Mouse (Mus musculus) olfactory bulb, adult 2 months (tissue): Measurements from ENCODE around the gene Dleu7. TPM values are rescaled to one million over a fixed set of nuclear protein-coding genes. Genes with fewer than 3 reads are reported as not detected.

ENCODE experiments used
- H3K27ac ChIP-seq: fragments of 200-500 bp; 2 replicates; pipeline ENCODE4 v1.5.1; 2012; ENCODE audit warnings: low read depth, low read length; ENCODE audit not compliant: insufficient read depth
- H3K4me1 ChIP-seq: fragments of 200-500 bp; 2 replicates; pipeline ENCODE4 v1.6.1; 2012; ENCODE audit warnings: low read length; ENCODE audit not compliant: control insufficient read depth, insufficient read depth
- H3K4me3 ChIP-seq: fragments of 200-500 bp; 2 replicates; pipeline ENCODE4 v1.5.1; 2012; ENCODE audit warnings: mild to moderate bottlenecking, low read depth, low read length, moderate library complexity; ENCODE audit not compliant: insufficient read depth
- CTCF ChIP-seq: fragments of 200-500 bp; IDR thresholded peaks from 2 replicates; pipeline ENCODE4 v1.5.1; 2012; ENCODE audit warnings: low read depth, mild to moderate bottlenecking, low read length, moderate library complexity; ENCODE audit not compliant: insufficient read depth
- POLR2A ChIP-seq: fragments of 200-500 bp; IDR thresholded peaks from 2 replicates; pipeline ENCODE4 v1.6.1; 2012; ENCODE audit warnings: mild to moderate bottlenecking, low read depth, low read length, moderate library complexity; ENCODE audit not compliant: insufficient read depth
- WGBS: fragments of 180-500 bp; shearing (Covaris S2); methylation state at CpG from one replicate; pipeline ENCODE4 v1.1.7; 2018; 5-methylcytosine and 5-hydroxymethylcytosine counted together
- polyA plus RNA-seq: library from polyadenylated mRNA; stranded (reverse); fragments of >200 nt; gene quantifications from 2 replicates; pipeline ENCODE4 v1.2.4, GENCODE M21; 2012; ENCODE audit warnings: low replicate concordance; ENCODE audit not compliant: missing spikeins, insufficient read depth, insufficient read length

The Dleu7 gene
- polyA plus RNA-seq, 1 experiment = not detected

- WGBS = 8% methylated on average over 2 of the region's 2 CpGs
- no peaks in the 10 kb centered on the region for H3K4me1 ChIP-seq
- TF ChIP-seq POLR2A (no peak), CTCF (no peak)
- H3K4me3 ChIP-seq = no peak overlapping the region
- no peak overlapping the region for H3K27ac ChIP-seq
These were observed 34.3 kb upstream of the Dleu7 start for GRCm38 (mm10) chr14:62327171-62327570.

GRCm38 (mm10) chr14:62326026-62326425 lies 33.2 kb upstream of the Dleu7 start:
- Histone ChIP-seq H3K4me3 (no peak overlapping the region), H3K4me1 (no peaks in the 10 kb centered on the region), H3K27ac (no peak overlapping the region)
- TF ChIP-seq POLR2A = no peak
- no peak for TF ChIP-seq CTCF
- 94% methylated on average over 3 of the region's 3 CpGs for WGBS

DNA sequence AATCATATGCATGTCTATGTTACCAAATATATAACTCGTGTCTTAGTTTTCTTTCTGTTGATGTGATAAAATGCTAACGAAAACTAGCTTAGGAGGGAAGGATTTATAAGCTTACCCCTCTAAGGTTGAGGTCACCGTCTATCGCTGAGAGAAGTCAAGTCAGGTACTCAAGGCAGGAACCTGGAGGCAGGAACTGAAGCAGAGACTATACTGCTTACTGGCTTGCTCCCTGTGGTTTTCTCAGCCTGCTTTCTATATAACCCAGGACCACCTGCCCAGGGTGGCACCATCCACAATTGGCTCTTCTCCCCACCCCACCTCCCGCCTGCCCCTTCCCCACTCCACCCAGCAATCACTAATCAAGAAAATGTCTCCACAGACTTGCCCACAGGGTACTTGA lies 32.1 kb upstream of the Dleu7 start:
- Histone ChIP-seq H3K27ac (no peak overlapping the region), H3K4me3 (no peak overlapping the region), H3K4me1 (no peaks in the 10 kb centered on the region)
- TF ChIP-seq CTCF (no peak), POLR2A (no peak)
- 92% methylated on average over 5 of the region's 5 CpGs for WGBS

DNA sequence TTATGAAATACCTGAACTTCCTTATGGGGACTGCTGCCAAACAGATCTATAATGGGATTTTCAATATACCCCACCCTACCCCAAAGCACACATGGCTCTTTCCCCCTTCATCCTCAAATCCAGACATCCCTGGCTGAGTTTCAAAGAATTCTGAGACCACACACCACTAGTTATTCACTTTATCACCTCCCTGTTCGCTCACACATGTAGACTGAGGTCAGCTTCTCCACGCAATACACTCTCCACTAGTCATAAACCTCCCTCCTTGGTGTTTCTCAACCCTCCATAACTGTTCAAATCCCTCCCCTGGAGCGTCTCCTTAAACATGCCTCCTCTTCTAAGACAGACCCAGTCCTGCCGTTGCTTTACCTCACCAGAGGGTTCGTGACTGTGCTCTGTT lies 30.6 kb upstream of the Dleu7 start:
- Histone ChIP-seq H3K4me3 (no peak overlapping the region), H3K27ac (no peak overlapping the region), H3K4me1 (no peaks in the 10 kb centered on the region)
- 83% methylated on average over 5 of the region's 5 CpGs for WGBS
- TF ChIP-seq CTCF (no peak), POLR2A (no peak)

- Histone ChIP-seq H3K27ac (no peak overlapping the region), H3K4me3 (no peak overlapping the region), H3K4me1 (no peaks in the 10 kb centered on the region)
- WGBS = 29% methylated on average over 6 of the region's 6 CpGs
- TF ChIP-seq POLR2A (no peak), CTCF (no peak)
These were observed 29.9 kb upstream of the Dleu7 start for GRCm38 (mm10) chr14:62322581-62323344.

DNA sequence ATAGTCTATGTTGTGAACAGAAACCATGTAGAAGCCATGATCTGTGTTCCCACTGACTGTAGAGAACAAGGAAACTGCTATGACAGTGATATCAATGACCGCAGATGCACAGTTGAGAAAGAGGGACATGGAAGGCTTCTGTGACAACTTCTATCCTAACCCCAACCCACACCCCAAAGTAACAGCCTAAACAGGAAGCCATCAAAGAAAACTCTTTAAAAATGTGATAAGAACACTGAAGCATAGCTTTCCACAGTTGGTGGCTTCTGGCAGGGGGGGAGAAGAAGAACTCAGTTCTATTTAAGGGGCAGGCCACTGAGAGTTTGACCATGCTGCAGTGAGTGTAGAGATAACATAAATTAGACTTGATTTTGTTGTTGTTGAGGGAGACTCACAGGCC lies 18.8 kb upstream of the Dleu7 start:
- Histone ChIP-seq H3K27ac (no peak overlapping the region), H3K4me1 (no peaks in the 10 kb centered on the region), H3K4me3 (no peak overlapping the region)
- 96% methylated on average over 1 of the region's 1 CpGs for WGBS
- TF ChIP-seq CTCF = no peak
- TF ChIP-seq POLR2A = no peak

DNA sequence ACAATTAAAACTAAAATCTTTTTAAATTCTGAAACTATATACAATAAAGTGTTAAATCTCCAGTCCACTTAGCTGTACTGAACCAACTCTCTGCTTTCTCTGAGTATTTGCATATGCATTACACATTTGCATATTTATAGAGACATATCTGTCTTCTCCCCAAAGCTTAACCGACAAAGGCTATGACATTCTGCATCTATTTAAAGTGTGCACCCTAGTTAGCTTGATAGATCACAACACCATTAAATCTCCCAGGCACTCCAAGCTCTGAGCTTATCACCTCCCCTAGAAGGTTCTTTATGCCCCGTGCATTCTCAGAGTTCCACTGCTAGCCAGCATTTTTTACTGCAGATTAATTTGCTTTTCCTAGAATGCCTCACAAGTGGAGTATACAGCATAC lies 16.2 kb upstream of the Dleu7 start:
- H3K27ac ChIP-seq = no peak overlapping the region
- 30% methylated on average over 2 of the region's 2 CpGs for WGBS

GRCm38 (mm10) chr14:62307555-62307954 lies 14.7 kb upstream of the Dleu7 start:
- no peak for TF ChIP-seq POLR2A
- no peak for TF ChIP-seq CTCF
- H3K4me1 ChIP-seq = no peaks in the 10 kb centered on the region
- H3K27ac ChIP-seq = no peak overlapping the region
- H3K4me3 ChIP-seq = no peak overlapping the region
- WGBS = 74% methylated on average over 1 of the region's 1 CpGs

More for the DNA sequence above, 16.2 kb upstream of the Dleu7 start:
- H3K4me1 ChIP-seq = no peaks in the 10 kb centered on the region
- TF ChIP-seq CTCF = no peak
- TF ChIP-seq POLR2A = no peak
- no peak overlapping the region for H3K4me3 ChIP-seq

DNA sequence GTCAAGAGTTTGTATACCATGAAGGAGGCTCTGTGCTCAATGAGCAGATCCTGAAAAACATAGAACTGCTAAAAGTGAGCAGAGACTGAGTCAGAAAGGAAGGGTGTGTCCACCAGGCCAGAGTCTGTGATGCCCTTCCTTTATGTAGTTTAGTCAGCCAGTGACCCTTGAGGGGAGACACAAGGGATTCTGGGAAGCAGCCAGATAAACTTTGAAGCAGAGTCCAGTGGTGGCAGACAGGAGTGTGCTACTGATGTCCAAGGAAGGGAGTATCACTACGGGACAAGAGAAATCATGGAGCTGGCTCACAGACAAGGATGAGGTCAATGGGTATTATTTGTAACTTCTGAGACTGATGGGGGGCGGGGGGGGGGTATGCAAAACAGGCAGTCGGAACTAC lies 7.2 kb upstream of the Dleu7 start:
- Histone ChIP-seq H3K4me3 (no peak overlapping the region), H3K4me1 (no peaks in the 10 kb centered on the region), H3K27ac (no peak overlapping the region)
- 81% methylated on average over 3 of the region's 3 CpGs for WGBS
- TF ChIP-seq CTCF (no peak), POLR2A (no peak)
